Mouse (Mus musculus) hindbrain, postnatal 0 days (tissue): ENCODE measurements at regions not wholly inside any gene's neighbourhood (a gene's known extent, or its start where the extent isn't known, plus 50 kb on each side); places are given as distances from the start of the nearest gene placed in this dataset.

Experiments used
- ATAC-seq: fragments of 200-750 bp; cut with Nextera tagmentation; 2 replicates; pipeline ENCODE4 v1.8.0; 2017; ENCODE audit warnings: mild to moderate bottlenecking, moderate TSS enrichment, moderate library complexity
- DNase-seq: peaks from one replicate; pipeline ENCODE4 v3.0.0-alpha.2; 2015; ENCODE audit warnings: low spot score
- H3K27ac ChIP-seq: fragments of 300-500 bp; sonication (generic); 2 replicates; pipeline ENCODE4 v1.5.1; 2014; ENCODE audit warnings: mild to moderate bottlenecking
- H3K27me3 ChIP-seq: fragments of 300-500 bp; sonication (generic); 2 replicates; pipeline ENCODE4 v1.6.1; 2014; ENCODE audit warnings: low read length, mixed read lengths; ENCODE audit not compliant: insufficient read depth
- H3K36me3 ChIP-seq: fragments of 300-500 bp; sonication (generic); 2 replicates; pipeline ENCODE4 v1.6.1; 2014; ENCODE audit warnings: low read length, mixed read lengths; ENCODE audit not compliant: insufficient read depth
- H3K4me1 ChIP-seq: fragments of 300-500 bp; sonication (generic); 2 replicates; pipeline ENCODE4 v1.6.1; 2014; ENCODE audit warnings: antibody characterized with exemption, low read length, mixed read lengths; ENCODE audit not compliant: insufficient read depth
- H3K4me2 ChIP-seq: fragments of 300-500 bp; sonication (generic); 2 replicates; pipeline ENCODE4 v1.6.1; 2014; ENCODE audit warnings: low read depth, mild to moderate bottlenecking, low read length, moderate library complexity, mixed read lengths
- H3K4me3 ChIP-seq: fragments of 300-500 bp; sonication (generic); 2 replicates; pipeline ENCODE4 v1.5.1; 2014; ENCODE audit warnings: low read length
- H3K9ac ChIP-seq: fragments of 300-500 bp; sonication (generic); replicated peaks from 2 replicates; pipeline ENCODE4 v1.6.1; 2014; ENCODE audit warnings: mild to moderate bottlenecking, low read length, moderate library complexity, mixed read lengths
- H3K9me3 ChIP-seq: fragments of 300-500 bp; sonication (generic); 2 replicates; pipeline ENCODE4 v1.6.1; 2016; ENCODE audit warnings: low read length, mixed read lengths
- CTCF ChIP-seq: IDR thresholded peaks from 2 replicates; pipeline ENCODE4 v1.5.1; 2016; ENCODE audit warnings: antibody characterized with exemption, control low read depth, low read depth
- WGBS: fragments of 180-500 bp; shearing (Covaris S2); extraction: QIAGEN DNeasy Blood & Tissue Kit; methylation state at CpG from one replicate; pipeline ENCODE4 v1.1.7; 2014; 5-methylcytosine and 5-hydroxymethylcytosine counted together

- Histone ChIP-seq H3K4me2 (no peak overlapping the region), H3K27ac (no peak overlapping the region), H3K9me3 (no peaks in the 10 kb centered on the region), H3K4me3 (no peak overlapping the region), H3K9ac (no peak overlapping the region), H3K36me3 (no peaks in the 10 kb centered on the region), H3K4me1 (0 out of 2 replicates have a peak, but pooled peaks cover 3% of the 10 kb centered on the region), H3K27me3 (no peaks in the 10 kb centered on the region)
- peak; percentile 53 for ATAC-seq
- 52% methylated on average over 10 of the region's 10 CpGs for WGBS
- DNase-seq: peak; percentile 31
- TF ChIP-seq CTCF: no peak
Observed at GRCm38 (mm10) chr5:4664488-4664887, 93.3 kb downstream of the Fzd1 start.

- H3K9me3 ChIP-seq: no peaks in the 10 kb centered on the region
- 0 out of 2 replicates have a peak, but pooled peaks cover 3% of the 10 kb centered on the region for H3K4me1 ChIP-seq
- ATAC-seq (no peak), DNase-seq (no peak)
- no peaks in the 10 kb centered on the region for H3K27me3 ChIP-seq
- no peak overlapping the region for H3K9ac ChIP-seq
- no peak overlapping the region for H3K27ac ChIP-seq
- H3K36me3 ChIP-seq: no peaks in the 10 kb centered on the region
- TF ChIP-seq CTCF: no peak
- WGBS: 87% methylated on average over 6 of the region's 6 CpGs
- H3K4me3 ChIP-seq: no peak overlapping the region
- H3K4me2 ChIP-seq: no peak overlapping the region
Observed at GRCm38 (mm10) chr5:4662198-4662585, 95.6 kb downstream of the Fzd1 start.

GRCm38 (mm10) chr5:4661420-4662197 is 96.2 kb downstream of the Fzd1 start:
- no peak for TF ChIP-seq CTCF
- H3K27me3 ChIP-seq: no peaks in the 10 kb centered on the region
- WGBS: 63% methylated on average over 12 of the region's 12 CpGs
- H3K4me2 ChIP-seq: no peak overlapping the region
- ATAC-seq (no peak), DNase-seq (no peak)
- H3K36me3 ChIP-seq: no peaks in the 10 kb centered on the region
- no peaks in the 10 kb centered on the region for H3K9me3 ChIP-seq
- no peak overlapping the region for H3K4me3 ChIP-seq
- H3K9ac ChIP-seq: no peak overlapping the region
- 0 out of 2 replicates have a peak, but pooled peaks cover 3% of the 10 kb centered on the region for H3K4me1 ChIP-seq
- no peak overlapping the region for H3K27ac ChIP-seq

- DNase-seq (no peak), ATAC-seq (no peak)
- no peaks in the 10 kb centered on the region for H3K4me1 ChIP-seq
- 29% methylated on average over 1 of the region's 1 CpGs for WGBS
- H3K36me3 ChIP-seq: no peaks in the 10 kb centered on the region
- no peak overlapping the region for H3K27ac ChIP-seq
- TF ChIP-seq CTCF: no peak
- H3K4me3 ChIP-seq: no peak overlapping the region
- H3K4me2 ChIP-seq: no peak overlapping the region
- H3K27me3 ChIP-seq: no peaks in the 10 kb centered on the region
- H3K9ac ChIP-seq: no peak overlapping the region
- no peaks in the 10 kb centered on the region for H3K9me3 ChIP-seq
Observed at GRCm38 (mm10) chr5:4657982-4658381, 99.9 kb downstream of the Fzd1 start.

GRCm38 (mm10) chr5:4654186-4654585 is 103.6 kb downstream of the Fzd1 start:
- no peaks in the 10 kb centered on the region; the same call in 1 of the 2 replicates for H3K4me1 ChIP-seq
- no peaks in the 10 kb centered on the region for H3K27me3 ChIP-seq
- DNase-seq: no peak
- H3K27ac ChIP-seq: no peak overlapping the region
- H3K9ac ChIP-seq: no peak overlapping the region
- no peak overlapping the region for H3K4me3 ChIP-seq
- H3K4me2 ChIP-seq: no peak overlapping the region
- H3K36me3 ChIP-seq: no peaks in the 10 kb centered on the region
- TF ChIP-seq CTCF: no peak
- H3K9me3 ChIP-seq: no peaks in the 10 kb centered on the region
- no peak for ATAC-seq

DNA sequence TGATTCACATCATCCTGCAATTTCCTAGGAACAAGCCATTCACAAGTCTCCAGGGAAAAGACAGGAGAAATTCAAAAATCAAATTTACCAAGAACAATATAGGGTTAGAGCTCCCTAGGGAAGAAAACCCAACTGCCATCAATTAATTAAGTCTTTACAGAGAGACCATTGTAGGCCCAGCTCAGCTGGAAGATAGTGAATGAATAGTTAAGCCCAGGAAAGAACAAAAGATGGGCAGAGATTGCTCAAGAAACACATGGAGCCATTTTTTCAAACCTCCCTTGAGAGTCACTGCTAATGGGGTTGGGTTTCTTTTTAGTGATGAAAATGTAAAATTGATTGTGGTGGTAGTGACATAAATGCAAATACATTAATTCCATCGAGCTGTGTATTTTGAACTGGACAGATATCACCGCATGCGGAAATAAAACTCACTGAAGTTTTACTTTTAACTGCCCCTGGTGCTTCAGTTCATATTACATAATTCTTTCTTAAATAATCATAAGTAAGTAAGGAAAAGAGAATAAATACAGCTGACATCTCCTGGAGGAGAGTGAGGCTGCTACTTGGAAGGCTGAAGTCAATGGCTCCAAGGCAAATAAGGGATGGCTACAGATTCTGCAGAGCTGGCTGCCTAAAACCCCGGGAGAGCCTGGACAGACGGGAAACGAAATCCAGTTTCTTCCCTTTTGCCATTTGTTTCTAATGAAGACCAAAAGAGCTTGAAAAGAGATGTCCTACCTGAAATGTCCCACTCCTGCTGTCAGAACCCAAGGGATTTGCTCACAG is 106.5 kb downstream of the Fzd1 start:
- Histone ChIP-seq H3K4me3 (no peak overlapping the region), H3K27ac (no peak overlapping the region), H3K9ac (no peak overlapping the region), H3K27me3 (no peaks in the 10 kb centered on the region), H3K4me1 (no peaks in the 10 kb centered on the region; the same call in 1 of the 2 replicates), H3K36me3 (no peaks in the 10 kb centered on the region), H3K4me2 (no peak overlapping the region), H3K9me3 (no peaks in the 10 kb centered on the region)
- 43% methylated on average over 6 of the region's 6 CpGs for WGBS
- DNase-seq (peak; percentile 37), ATAC-seq (peak; percentile 45; the same call in 1 of the 2 replicates)
- no peak for TF ChIP-seq CTCF

DNA sequence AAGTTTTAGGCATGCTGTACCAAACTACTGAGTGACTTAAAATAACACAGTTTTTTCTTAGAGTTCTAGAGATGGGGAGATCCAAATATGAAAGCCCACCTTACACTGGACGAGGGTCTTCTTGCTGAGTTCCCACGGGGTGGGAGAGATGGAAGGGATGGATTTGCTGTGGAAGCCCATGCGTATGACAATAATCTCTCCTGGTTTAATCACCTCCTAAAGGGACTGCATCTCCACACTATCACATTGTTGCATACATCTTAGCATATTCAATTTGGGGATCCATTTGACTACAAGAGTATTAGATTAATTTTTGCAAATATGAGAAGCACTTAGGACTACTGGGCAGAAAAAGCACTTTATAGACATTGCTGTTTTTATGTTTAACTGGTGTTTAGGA is 107.1 kb downstream of the Fzd1 start:
- no peak for DNase-seq
- ATAC-seq: no peak
- Histone ChIP-seq H3K4me1 (no peaks in the 10 kb centered on the region; the same call in 1 of the 2 replicates), H3K27ac (no peak overlapping the region), H3K4me3 (no peak overlapping the region), H3K4me2 (no peak overlapping the region), H3K36me3 (no peaks in the 10 kb centered on the region), H3K9me3 (no peaks in the 10 kb centered on the region), H3K27me3 (no peaks in the 10 kb centered on the region), H3K9ac (no peak overlapping the region)
- 55% methylated on average over 3 of the region's 3 CpGs for WGBS
- no peak for TF ChIP-seq CTCF
